Mouse (Mus musculus): ENCODE measurements at regions not wholly inside any gene's neighbourhood (a gene's known extent, or its start where the extent isn't known, plus 50 kb on each side); places are given as distances from the start of the nearest gene placed in this dataset.
A peak's percentile ranks its signal among the peaks of the same experiment; 100 is the strongest.

DNA sequence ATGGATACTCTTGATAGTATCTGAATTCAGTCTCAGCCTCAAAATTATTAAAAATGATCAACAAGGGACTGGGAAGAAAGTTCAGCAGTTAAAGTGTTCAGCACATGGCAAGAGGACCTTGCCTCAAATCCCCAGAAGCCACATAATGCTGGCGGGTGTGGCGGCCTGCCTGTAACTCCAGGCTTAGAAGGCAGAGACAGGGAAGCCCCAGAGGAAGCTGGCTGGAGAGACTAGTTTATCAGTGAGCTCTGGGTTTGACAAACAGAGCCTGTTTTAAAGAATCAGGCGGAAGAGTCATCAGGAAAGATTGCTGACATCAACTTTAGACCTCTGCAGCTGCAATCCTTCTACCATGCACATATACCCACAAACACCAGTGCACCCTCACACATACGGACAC lies 52.1 kb upstream of the Fyn start:
- peaks cover 7% of the 10 kb centered on the region for H3K4me1 ChIP-seq (ENCODE audit: control insufficient read depth, insufficient read depth, insufficient read length)
- H3K4me3 ChIP-seq (ENCODE audit: extremely low read depth, insufficient read depth, insufficient read length): no peak overlapping the region
- no peaks in the 10 kb centered on the region for H3K36me3 ChIP-seq (ENCODE audit: control insufficient read depth, insufficient read depth, low read length)
- no peak for TF ChIP-seq POLR2A (IDR thresholded peaks at IDR 0.05; ENCODE audit: low read depth, low read length)
- no peak for DNase-seq (ENCODE audit: low read depth in 1 of 2, low spot score in 2 of 2)
- 89% methylated on average over 4 of the region's 4 CpGs for WGBS
- no peak overlapping the region for H3K27ac ChIP-seq (ENCODE audit: insufficient read depth, low read length)
- H3K27me3 ChIP-seq (ENCODE audit: control insufficient read depth, insufficient read depth, low read length): no peaks in the 10 kb centered on the region

DNA sequence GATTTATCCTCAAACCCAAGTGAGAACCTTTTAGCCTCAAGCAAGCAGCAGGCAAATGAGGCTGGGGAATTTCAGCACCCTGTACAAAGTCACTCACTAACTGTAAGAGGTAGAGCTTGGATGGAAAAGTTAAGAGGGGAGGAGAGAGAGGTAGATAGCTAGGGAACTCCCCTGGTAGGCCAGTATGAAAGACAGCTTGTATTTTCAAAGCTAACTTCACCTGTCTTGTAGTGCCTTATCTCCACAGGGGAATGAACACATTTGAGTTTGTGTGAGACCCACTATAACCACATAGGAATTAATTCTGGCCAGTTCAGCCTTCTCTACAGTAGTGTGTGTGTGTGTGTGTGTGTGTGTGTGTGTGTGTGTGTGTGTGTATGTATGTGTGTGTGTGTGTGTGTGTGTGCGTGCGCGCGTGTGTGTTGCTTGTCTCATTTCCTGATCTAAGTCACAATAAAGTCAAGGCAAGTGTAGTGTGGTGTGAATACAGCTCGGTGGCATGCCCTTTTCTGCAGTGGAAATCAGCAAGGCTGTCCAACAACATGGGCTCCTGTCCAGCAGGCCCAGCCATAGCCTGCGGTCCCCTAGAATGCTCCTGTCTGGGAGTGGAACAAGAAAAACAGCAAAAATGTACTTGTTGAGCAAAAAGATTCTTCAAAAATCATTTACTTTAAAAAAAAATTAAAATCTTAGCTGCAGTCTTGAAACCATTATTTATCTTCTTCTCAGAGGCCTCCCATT lies 53.1 kb upstream of the Fyn start:
- Histone ChIP-seq H3K27ac (ENCODE audit: insufficient read depth, low read length) (no peak overlapping the region), H3K4me1 (ENCODE audit: control insufficient read depth, insufficient read depth, insufficient read length) (peaks cover 11% of the 10 kb centered on the region), H3K27me3 (ENCODE audit: control insufficient read depth, insufficient read depth, low read length) (no peaks in the 10 kb centered on the region), H3K36me3 (ENCODE audit: control insufficient read depth, insufficient read depth, low read length) (no peaks in the 10 kb centered on the region), H3K4me3 (ENCODE audit: extremely low read depth, insufficient read depth, insufficient read length) (no peak overlapping the region)
- 85% methylated on average over 6 of the region's 6 CpGs for WGBS
- TF ChIP-seq CTCF (IDR thresholded peaks at IDR 0.05; ENCODE audit: extremely low read depth, insufficient read depth, insufficient read length, insufficient replicate concordance): no peak
- no peak for TF ChIP-seq POLR2A (IDR thresholded peaks at IDR 0.05; ENCODE audit: low read depth, low read length)
- DNase-seq (ENCODE audit: low read depth in 1 of 2, low spot score in 2 of 2): no peak

DNA sequence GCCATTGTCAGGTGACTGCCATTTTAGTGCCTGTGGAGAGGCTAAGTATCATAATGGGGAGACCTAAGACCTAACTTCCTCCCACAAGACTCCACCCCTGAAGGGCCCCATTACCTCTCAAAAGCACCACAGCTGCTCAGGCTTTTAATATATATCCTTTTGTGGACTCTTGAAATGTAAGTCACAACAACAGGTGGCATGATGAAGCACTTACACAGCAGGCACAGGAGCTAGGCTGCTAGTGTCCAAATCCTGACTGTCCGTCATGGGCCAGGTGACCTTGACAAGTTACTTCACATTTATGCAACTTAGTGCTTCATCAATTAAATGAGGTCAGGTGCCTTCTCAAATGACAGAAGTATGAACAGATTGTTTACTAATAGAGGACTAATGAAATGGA lies 57.2 kb upstream of the Fyn start:
- no peak for TF ChIP-seq POLR2A (IDR thresholded peaks at IDR 0.05; ENCODE audit: low read depth, low read length)
- TF ChIP-seq CTCF (IDR thresholded peaks at IDR 0.05; ENCODE audit: extremely low read depth, insufficient read depth, insufficient read length, insufficient replicate concordance): no peak
- H3K4me3 ChIP-seq (ENCODE audit: extremely low read depth, insufficient read depth, insufficient read length): no peak overlapping the region
- no peaks in the 10 kb centered on the region for H3K27me3 ChIP-seq (ENCODE audit: control insufficient read depth, insufficient read depth, low read length)

DNA sequence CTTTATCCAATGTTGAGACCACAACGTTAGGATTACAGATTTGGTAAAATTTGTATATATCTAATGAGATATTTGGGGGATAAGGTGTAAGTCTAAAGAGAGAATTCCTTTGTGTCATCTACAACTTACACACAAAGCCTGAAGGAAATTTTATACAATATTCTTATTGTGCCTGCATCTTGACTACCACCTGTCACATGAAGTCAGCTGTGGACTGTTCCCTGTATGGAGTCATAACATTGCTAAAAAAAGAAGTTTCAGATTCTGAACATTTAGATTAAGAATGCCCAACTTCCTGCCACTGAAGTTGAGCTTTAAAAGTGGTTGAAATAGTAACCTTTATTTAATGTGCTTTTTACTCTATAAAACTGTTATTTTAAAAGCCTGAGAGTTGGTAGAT lies 60.1 kb upstream of the Fyn start:
- H3K27me3 ChIP-seq (ENCODE audit: control insufficient read depth, insufficient read depth, low read length): no peaks in the 10 kb centered on the region
- DNase-seq (ENCODE audit: low read depth in 1 of 2, low spot score in 2 of 2): no peak
- WGBS: 79% methylated on average over 1 of the region's 1 CpGs
- H3K36me3 ChIP-seq (ENCODE audit: control insufficient read depth, insufficient read depth, low read length): no peaks in the 10 kb centered on the region
- H3K4me3 ChIP-seq (ENCODE audit: extremely low read depth, insufficient read depth, insufficient read length): no peak overlapping the region
- H3K4me1 ChIP-seq (ENCODE audit: control insufficient read depth, insufficient read depth, insufficient read length): peaks cover 5% of the 10 kb centered on the region
- TF ChIP-seq POLR2A (IDR thresholded peaks at IDR 0.05; ENCODE audit: low read depth, low read length) (no peak), CTCF (IDR thresholded peaks at IDR 0.05; ENCODE audit: extremely low read depth, insufficient read depth, insufficient read length, insufficient replicate concordance) (no peak)
- H3K27ac ChIP-seq (ENCODE audit: insufficient read depth, low read length): no peak overlapping the region

More for the DNA sequence above, 57.2 kb upstream of the Fyn start:
- Histone ChIP-seq H3K4me1 (ENCODE audit: control insufficient read depth, insufficient read depth, insufficient read length) (peaks cover 11% of the 10 kb centered on the region), H3K27ac (ENCODE audit: insufficient read depth, low read length) (no peak overlapping the region), H3K36me3 (ENCODE audit: control insufficient read depth, insufficient read depth, low read length) (no peaks in the 10 kb centered on the region)
- 42% methylated on average over 1 of the region's 1 CpGs for WGBS
- peak in 1 of 2 experiments; percentile 7 for DNase-seq (ENCODE audit: low read depth in 1 of 2, low spot score in 2 of 2)

DNA sequence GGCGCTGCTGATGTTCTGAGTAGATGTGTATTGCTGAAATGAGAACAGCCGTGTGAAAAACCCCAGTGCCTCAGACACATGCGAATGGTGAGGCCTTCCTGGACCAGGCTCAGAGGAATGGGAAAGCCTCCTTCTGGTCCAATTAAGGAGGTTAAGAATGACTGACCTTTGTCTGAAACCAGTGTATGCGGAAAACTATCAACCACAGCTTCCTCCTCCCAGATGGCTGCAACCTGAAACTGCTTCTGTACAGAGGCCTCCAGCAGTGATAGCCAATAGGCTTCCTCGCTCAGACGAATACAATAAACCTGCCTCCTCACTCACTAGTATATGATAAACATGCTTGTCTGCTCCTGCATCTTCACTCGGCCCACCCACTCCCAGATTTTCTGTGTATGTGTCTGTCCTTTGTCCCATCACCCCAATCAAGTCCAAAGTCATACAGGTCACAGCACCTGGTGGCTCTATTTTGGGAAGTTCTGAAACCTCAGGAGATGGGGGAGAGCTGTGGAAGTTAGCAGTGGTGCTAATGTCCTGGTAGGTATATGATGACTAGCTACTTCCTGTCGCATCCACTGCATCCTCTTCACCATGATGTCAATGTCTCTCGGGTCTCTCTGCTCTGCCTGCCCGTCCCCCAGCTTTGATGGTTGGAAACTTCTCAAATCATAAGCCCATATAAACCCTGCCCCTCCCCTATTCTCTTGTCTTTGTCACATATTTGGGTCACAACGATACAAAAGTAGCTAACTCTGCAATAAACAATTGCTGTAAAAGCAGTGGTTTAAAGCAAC lies 75.8 kb upstream of the Fyn start:
- Histone ChIP-seq H3K4me1 (ENCODE audit: control insufficient read depth, insufficient read depth, insufficient read length) (peaks cover 8% of the 10 kb centered on the region; the same call in 1 of the 2 replicates), H3K27me3 (ENCODE audit: control insufficient read depth, insufficient read depth, low read length) (no peaks in the 10 kb centered on the region), H3K4me3 (ENCODE audit: extremely low read depth, insufficient read depth, insufficient read length) (no peak overlapping the region), H3K36me3 (ENCODE audit: control insufficient read depth, insufficient read depth, low read length) (no peaks in the 10 kb centered on the region), H3K27ac (ENCODE audit: insufficient read depth, low read length) (no peak overlapping the region)
- DNase-seq (ENCODE audit: low read depth in 1 of 2, low spot score in 2 of 2): no peak
- TF ChIP-seq POLR2A (IDR thresholded peaks at IDR 0.05; ENCODE audit: low read depth, low read length) (no peak), CTCF (IDR thresholded peaks at IDR 0.05; ENCODE audit: extremely low read depth, insufficient read depth, insufficient read length, insufficient replicate concordance) (no peak)
- 34% methylated on average over 11 of the region's 11 CpGs for WGBS

DNA sequence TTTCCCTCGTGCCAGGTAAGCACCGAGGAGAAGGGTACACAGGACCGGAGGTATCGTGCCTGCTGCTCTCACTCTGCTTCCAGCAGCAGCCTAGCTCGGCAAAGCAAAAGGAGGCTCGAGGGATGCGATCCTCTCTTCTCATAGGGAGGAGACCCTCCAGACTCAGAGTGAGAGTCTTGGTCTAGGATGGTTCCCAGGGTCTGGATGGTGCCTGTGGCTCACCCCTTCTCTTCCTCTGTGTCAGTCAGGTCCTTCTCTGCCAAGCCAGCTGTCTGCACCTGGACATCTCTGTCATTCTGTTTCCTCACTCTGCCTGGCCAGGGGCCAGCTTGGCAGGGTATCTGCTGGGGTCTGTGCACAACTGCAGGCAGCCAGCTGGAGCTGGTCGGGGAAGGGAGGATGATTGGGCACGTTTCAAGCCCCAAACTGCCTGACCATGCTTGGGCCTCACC lies 76.9 kb upstream of the Fyn start:
- Histone ChIP-seq H3K4me1 (ENCODE audit: control insufficient read depth, insufficient read depth, insufficient read length) (peaks cover 8% of the 10 kb centered on the region; the same call in 1 of the 2 replicates), H3K27ac (ENCODE audit: insufficient read depth, low read length) (no peak overlapping the region), H3K36me3 (ENCODE audit: control insufficient read depth, insufficient read depth, low read length) (no peaks in the 10 kb centered on the region), H3K27me3 (ENCODE audit: control insufficient read depth, insufficient read depth, low read length) (no peaks in the 10 kb centered on the region), H3K4me3 (ENCODE audit: extremely low read depth, insufficient read depth, insufficient read length) (no peak overlapping the region)
- TF ChIP-seq POLR2A (IDR thresholded peaks at IDR 0.05; ENCODE audit: low read depth, low read length) (no peak), CTCF (IDR thresholded peaks at IDR 0.05; ENCODE audit: extremely low read depth, insufficient read depth, insufficient read length, insufficient replicate concordance) (no peak)
- 63% methylated on average over 9 of the region's 9 CpGs for WGBS
- DNase-seq (ENCODE audit: low read depth in 1 of 2, low spot score in 2 of 2): no peak
